Mouse (Mus musculus) layer of hippocampus, adult 9-11 months (tissue): ENCODE results near the gene Fam89b.
"Not testable (repeated sequence)": the region's sequence is repeated elsewhere in the genome, so short reads cannot be mapped to it uniquely, and the experiment has no call there.

Source experiments
- DNase-seq: peaks from one replicate; pipeline ENCODE4 v3.0.0; 2022

Gene Fam89b

DNA sequence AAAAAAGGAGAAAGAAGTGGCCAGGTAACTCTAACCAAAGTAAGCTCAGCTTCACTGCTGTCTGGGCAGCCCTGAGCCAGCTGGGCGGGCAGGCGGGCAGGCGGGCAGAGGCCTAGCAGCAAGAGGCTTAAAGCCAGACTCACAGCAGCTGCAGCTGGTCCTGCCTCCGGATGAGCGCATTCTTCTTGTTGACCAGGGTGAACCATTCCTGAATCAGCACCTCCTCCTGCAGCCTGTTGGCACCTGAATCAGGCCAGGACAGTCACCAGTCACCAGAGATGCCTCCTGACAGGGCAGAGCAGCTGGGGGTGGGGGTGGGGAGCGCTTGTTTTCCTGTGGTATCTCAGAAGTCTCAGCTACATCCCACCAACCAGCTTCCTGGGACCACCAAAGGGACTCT, 19.4 kb downstream of the Fam89b start:
- DNase-seq, result no peak

DNA sequence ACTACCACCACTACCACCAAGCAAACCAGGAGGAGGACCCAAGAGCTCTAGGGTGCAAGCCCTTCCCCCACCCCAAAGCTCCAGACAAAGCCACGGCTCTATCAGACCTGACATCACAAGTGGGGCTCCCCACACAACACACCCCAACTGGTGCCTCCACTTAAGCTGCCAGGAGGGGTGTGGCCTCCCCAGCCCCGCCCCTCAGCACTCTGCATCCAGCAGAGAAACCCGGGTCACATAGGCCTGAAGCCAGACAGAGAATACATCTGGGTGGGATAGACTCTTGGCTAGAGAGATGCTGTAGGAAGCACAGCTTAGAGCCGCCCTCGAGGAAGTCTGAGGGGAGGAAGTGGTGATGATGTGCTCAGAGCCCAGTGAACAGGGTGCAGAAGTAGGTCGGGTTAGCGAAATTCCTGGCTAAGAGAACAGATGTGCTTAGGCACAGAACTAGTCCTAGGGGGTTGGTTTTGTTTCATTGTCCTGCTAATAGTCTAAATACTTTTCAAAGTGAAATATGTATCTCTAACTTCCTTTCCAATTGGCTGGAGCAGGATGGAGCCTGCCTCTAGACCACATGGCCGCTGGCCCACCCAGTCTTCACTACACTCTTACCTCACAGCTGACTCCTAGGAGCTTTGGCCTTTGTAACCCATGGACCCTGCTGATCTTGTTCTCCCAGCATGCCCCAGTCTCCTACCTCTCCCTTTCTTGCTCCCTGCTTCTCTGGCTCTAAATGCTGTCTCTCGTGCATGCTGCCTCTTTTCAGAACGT, 24.5 kb downstream of the Fam89b start:
- no peak for DNase-seq

DNA sequence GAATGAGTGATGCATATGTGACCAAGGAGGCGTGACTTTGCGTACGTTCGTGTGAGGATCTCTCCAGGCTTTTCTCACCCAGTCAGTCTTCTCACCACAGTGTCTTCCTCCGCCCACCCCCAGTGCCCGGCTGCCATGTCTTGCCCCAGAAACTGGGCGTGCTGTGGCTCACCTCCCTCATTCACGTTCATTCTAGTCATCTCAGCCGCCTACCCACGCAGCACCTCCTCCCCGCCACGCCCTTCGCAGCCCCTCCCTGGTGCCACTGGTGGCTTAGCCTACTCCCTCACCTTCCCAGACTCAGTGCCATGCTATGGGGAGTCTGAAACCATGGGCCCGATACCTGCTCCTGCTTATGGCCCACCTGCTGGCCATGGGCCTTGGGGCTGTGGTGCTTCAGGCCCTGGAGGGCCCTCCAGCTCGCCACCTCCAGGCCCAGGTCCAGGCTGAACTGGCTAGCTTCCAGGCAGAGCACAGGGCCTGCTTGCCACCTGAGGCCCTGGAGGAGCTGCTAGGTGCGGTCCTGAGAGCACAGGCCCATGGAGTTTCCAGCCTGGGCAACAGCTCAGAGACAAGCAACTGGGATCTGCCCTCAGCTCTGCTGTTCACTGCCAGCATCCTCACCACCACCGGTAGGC, 25.2 kb downstream of the Fam89b start, which contains the start of gene Kcnk7:
Gene Kcnk7 (plus strand): TSS at position 205 of the 638 bp plus-strand sequence.
- DNase-seq, result no peak

GRCm38 (mm10) chr19:5695849-5696462, 33.5 kb downstream of the Fam89b start:
- no peak for DNase-seq

DNA sequence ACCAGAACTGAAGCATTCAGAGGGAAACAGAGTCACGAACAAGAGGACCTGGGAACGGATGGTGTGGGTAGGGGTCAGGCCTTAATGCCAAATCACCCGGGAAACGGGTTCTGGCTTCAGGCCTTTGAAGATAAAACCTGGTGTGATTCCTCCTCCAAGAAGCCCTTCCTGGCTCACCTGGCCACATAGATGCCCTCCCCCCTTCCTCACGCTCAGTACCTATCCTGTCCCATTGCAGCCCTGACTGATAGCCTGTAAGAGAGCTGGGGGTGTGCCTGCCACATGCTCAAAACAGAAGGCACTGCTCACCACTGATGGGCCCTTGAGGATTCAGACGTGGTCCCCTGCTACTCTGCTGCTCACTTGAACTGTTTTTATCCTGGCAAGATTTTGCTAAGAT, 35.7 kb downstream of the Fam89b start:
- DNase-seq, result no peak

DNA sequence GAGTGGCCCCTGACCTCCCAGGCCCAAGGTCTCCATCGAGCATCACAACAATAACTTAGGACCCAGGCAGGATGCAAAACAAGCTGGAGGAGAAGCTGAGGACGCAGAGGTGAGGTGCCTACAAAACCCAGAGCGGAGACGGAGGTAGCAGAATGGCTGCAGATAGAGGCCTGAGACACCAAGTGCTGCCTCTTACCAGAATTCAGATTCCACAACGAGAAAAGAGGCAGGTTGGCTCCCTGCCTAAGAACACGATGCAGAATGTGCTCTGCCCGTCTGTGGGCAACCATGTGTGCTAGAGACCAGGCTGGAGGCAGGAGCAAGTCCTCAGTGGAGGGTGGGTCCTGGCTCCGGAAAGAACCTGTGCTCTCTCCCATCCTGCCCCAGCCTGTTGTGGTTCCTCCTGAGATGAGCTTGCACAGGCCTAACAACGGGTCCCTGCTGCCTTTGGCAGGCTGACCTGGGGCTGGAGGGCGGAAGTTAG, 36.5 kb downstream of the Fam89b start:
- DNase-seq, result no peak

GRCm38 (mm10) chr19:5692086-5692912, 37.2 kb downstream of the Fam89b start:
- DNase-seq, result peak; percentile 62

DNA sequence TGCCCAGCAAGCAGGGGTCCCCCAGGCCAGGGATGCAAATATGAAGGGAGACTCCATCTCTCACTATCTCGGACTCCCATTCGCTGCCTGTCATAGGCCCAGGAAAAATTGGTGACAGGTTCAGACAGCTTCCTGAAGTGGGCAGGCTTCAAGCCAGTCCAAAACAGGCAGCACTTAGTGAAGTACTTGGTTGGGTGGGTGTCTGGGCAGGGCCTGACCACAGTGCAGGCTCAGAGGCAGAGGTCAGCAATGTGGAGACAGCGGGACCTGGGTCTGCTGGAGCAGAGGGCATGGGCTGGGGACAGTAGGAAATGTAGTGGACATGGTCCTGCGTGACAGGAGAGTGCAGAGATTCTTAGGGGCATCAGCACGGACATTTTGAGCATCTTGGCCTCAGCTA, 37.9 kb downstream of the Fam89b start:
- DNase-seq, result no peak

- peak; percentile 37 for DNase-seq
These were observed 39.1 kb downstream of the Fam89b start for GRCm38 (mm10) chr19:5690343-5690735.

GRCm38 (mm10) chr19:5689565-5690342, 39.7 kb downstream of the Fam89b start:
- DNase-seq, result peak; percentile 88

- DNase-seq, result no peak
These were observed 40.4 kb downstream of the Fam89b start for GRCm38 (mm10) chr19:5689088-5689428.

GRCm38 (mm10) chr19:5688200-5689087, 41.0 kb downstream of the Fam89b start, which contains the start of the genes Map3k11 and Pcnx3:
Gene Map3k11, plus strand, starts transcription at chr19:5688742.
Gene Pcnx3, minus strand, starts transcription at chr19:5688908.
- DNase-seq, result peak; percentile 99

DNA sequence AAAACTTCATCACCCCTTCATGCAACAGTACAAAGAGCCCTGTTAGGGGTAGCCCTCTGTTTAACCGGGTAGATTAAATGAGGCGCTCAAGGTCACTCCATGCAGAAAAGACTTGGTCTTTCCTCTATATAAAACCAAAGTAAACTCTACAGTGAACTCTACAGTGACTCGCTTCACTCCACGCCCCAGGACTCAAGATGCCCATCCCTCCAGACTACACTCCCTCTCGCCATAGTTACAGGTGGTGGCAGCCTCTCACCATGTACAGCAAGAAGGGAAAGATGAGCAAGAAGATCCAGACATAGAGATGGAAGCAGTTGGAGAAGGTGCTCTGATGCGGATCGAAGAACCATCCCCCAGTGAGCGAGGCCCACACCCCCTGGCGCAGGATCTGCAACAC, 41.7 kb downstream of the Fam89b start:
- DNase-seq, result no peak

DNA sequence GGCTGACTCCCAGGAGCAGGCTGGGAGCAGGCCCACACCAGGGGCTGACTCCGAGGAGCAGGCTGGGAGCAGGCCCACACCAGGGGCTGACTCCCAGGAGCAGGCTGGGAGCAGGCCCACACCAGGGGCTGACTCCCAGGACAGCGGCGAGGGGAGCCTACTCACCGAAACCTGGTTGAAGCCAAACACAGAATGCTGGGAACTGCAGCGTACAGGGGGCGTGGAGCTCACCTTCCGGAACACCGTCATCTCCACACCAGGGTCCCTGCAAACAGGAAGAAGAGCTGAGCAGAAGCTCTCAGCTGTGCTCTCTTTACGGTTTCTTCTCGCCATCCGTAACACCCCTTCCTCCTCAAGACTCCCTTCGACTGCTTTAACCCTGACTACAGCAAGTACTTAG, 42.5 kb downstream of the Fam89b start:
- DNase-seq, result not testable (repeated sequence)

- DNase-seq, result no peak
These were observed 43.0 kb downstream of the Fam89b start for GRCm38 (mm10) chr19:5686437-5686836.

DNA sequence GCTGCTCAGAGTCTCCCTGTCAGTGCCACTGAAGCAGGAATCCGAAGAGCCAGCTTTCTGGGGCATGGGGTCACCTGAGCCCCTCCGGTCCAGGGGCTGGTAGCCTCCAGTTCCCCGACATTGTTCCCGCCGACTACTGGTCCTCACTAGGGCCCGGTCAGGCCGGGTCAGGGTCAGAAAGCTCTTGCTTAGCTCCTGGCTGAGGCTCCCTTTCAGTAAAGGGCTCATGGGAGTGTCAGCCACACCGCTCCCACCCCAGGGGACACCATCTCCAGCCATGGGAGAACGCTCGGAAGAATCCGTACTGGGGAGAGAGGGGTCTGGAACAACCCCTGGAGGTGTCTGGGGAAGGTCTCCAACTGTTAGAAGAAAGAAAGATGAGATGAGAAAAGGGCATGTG, 43.6 kb downstream of the Fam89b start:
- DNase-seq, result no peak

GRCm38 (mm10) chr19:5685431-5685830, 44.0 kb downstream of the Fam89b start:
- DNase-seq, result no peak

GRCm38 (mm10) chr19:5684985-5685384, 44.5 kb downstream of the Fam89b start:
- no peak for DNase-seq

DNA sequence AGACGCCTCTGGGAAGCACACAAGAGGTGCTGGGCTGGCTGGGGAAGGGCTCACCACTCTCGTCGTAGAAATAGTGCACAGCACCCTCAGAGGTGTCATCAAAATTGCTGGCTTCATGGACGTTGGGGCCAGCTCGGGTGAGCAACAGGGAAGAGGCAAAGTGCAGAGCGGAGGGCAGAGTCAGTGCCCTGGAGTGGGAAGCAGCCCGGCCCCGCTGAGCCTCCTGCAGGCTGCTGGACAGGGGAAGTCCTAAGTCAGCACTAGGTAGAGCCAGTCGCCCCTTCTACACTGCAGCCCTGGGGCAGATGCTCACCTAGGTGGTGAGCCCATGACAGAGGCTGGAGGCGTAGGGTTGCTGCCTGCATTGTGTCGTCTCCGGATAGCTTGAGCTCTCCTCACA, 45.2 kb downstream of the Fam89b start:
- DNase-seq, result no peak

GRCm38 (mm10) chr19:5680432-5680831, 49.0 kb downstream of the Fam89b start:
- no peak for DNase-seq
